Mouse (Mus musculus) limb, embryonic 12.5 days (tissue): ENCODE data around the gene Ogg1. TPM values are rescaled to one million over a fixed set of nuclear protein-coding genes. Genes with fewer than 3 reads are reported as not detected.

Experiments
- ATAC-seq: fragments of 200-750 bp; cut with Nextera tagmentation; 2 replicates; pipeline ENCODE4 v1.8.0; 2017; ENCODE audit warnings: low read depth, moderate TSS enrichment; ENCODE audit not compliant: insufficient number of reproducible peaks, insufficient read depth, low FRiP score, low TSS enrichment
- H3K27ac ChIP-seq: fragments of 300-500 bp; sonication (generic); 2 replicates; pipeline ENCODE4 v1.5.1; 2016; ENCODE audit warnings: mild to moderate bottlenecking, moderate library complexity
- H3K27me3 ChIP-seq: fragments of 300-500 bp; sonication (generic); 2 replicates; pipeline ENCODE4 v1.6.1; 2016; ENCODE audit warnings: mild to moderate bottlenecking, moderate library complexity
- H3K36me3 ChIP-seq: fragments of 300-500 bp; sonication (generic); 2 replicates; pipeline ENCODE4 v1.6.1; 2016; ENCODE audit warnings: mild to moderate bottlenecking, moderate library complexity
- H3K4me1 ChIP-seq: fragments of 300-500 bp; sonication (generic); replicated peaks from 2 replicates; pipeline ENCODE4 v1.6.1; 2016
- H3K4me2 ChIP-seq: fragments of 300-500 bp; sonication (generic); 2 replicates; pipeline ENCODE4 v1.6.1; 2016; ENCODE audit warnings: mild to moderate bottlenecking, moderate library complexity
- H3K4me3 ChIP-seq: fragments of 300-500 bp; sonication (generic); replicated peaks from 2 replicates; pipeline ENCODE4 v1.5.1; 2016; ENCODE audit warnings: mild to moderate bottlenecking
- H3K9ac ChIP-seq: fragments of 300-500 bp; sonication (generic); replicated peaks from 2 replicates; pipeline ENCODE4 v1.6.1; 2016; ENCODE audit warnings: mild to moderate bottlenecking, moderate library complexity
- H3K9me3 ChIP-seq: fragments of 300-500 bp; sonication (generic); 2 replicates; pipeline ENCODE4 v1.6.1; 2016; ENCODE audit warnings: mild to moderate bottlenecking, moderate library complexity
- WGBS: fragments of 180-500 bp; shearing (Covaris S2); methylation state at CpG from one replicate; pipeline ENCODE4 v1.1.7; 2016; 5-methylcytosine and 5-hydroxymethylcytosine counted together
- polyA plus RNA-seq: library from polyadenylated mRNA; unstranded; fragments of >200 nt; fragmentation: Nextera tagmentation; extraction: Ambion mirVana; gene quantifications from 2 replicates; pipeline ENCODE4 v1.2.1, GENCODE M21; 2016

The Ogg1 gene
- 16.5 and 17.7 TPM in 2 replicates for polyA plus RNA-seq

DNA sequence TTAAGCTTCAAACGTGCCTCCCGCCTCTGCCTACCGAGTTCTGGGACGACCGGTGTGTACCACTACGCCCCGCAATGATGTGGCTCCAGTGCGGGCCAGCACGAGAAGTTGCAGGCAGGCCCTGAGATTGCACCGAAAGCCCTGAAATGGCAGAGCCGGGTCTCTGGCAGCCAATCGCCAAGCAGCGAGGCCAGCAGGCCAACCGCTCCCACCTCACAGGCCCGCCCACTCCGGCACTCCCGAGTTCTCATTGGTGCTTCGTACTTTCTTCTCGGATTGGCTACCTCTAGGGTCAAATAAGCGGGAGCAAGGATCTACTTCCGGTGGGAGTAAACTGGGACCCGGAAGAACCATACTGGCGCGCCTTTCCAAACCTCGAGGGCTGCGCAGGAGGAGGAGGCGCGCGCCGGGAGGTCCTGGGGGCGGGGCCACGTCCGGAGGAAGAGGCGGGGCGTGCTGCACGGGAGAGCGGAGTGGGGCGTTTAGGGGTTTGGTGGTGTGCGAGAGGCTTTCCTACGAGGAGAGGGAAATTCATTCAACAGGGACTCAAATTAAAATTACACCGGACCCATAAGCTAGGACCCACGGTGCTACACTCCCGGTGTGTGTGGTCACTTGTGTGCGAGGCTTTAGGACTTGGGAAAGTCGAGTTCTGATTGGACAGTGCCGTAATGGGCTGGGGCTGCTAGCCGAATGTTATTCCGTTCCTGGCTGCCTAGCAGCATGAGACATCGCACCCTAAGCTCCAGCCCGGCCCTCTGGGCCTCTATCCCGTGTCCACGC, at the start of gene Ogg1:
Ogg1 (plus strand) TSS at position 440 of the 783 bp plus-strand sequence.
- under 1% methylated on average over 52 of the region's 52 CpGs for WGBS
- ATAC-seq = peak; percentile 99
- peak within 1 kb of the TSS; percentile 90 for H3K4me2 ChIP-seq

DNA sequence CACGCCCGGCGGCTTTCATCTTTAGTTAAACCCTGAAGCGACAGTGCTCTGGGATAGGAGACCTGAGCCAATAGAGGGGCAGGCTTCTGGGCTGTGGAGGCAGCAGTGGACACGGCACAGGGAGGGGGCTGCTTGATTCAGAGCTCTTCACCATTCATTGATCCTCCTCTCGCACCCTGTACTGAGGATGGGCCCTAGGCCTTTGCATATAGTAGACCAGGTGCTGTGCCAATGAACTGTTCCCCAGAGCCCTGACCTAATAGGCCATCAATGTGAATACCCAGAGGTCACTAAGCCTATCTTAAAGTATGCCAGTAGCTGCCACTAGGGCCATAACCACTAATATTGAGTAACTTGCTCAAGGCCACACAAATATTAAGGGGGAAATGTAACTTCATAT, 45.1 kb upstream of the Ogg1 start:
- H3K9ac ChIP-seq = no peak overlapping the region
- peaks cover 34% of the 10 kb centered on the region for H3K36me3 ChIP-seq
- H3K4me1 ChIP-seq = peaks cover 11% of the 10 kb centered on the region
- H3K27ac ChIP-seq = no peak overlapping the region
- H3K9me3 ChIP-seq = no peaks in the 10 kb centered on the region
- 62% methylated on average over 6 of the region's 6 CpGs for WGBS
- 0 out of 2 replicates have a peak, but pooled peaks have one; percentile 18 for ATAC-seq
- peaks cover 51% of the 10 kb centered on the region for H3K27me3 ChIP-seq
- H3K4me2 ChIP-seq = no peak overlapping the region
- no peak overlapping the region for H3K4me3 ChIP-seq

More for the DNA sequence above, at the start of gene Ogg1:
- peaks cover 61% of the 10 kb centered on the region for H3K36me3 ChIP-seq
- no peaks in the 10 kb centered on the region for H3K9me3 ChIP-seq
- peak within 1 kb of the TSS; percentile 64 for H3K4me3 ChIP-seq
- H3K4me1 ChIP-seq = 0 out of 2 replicates have a peak, but pooled peaks cover 7% of the 10 kb centered on the region
- peak within 1 kb of the TSS; percentile 93 for H3K27ac ChIP-seq
- peak within 1 kb of the TSS; percentile 68 for H3K9ac ChIP-seq
- no peaks in the 10 kb centered on the region for H3K27me3 ChIP-seq

DNA sequence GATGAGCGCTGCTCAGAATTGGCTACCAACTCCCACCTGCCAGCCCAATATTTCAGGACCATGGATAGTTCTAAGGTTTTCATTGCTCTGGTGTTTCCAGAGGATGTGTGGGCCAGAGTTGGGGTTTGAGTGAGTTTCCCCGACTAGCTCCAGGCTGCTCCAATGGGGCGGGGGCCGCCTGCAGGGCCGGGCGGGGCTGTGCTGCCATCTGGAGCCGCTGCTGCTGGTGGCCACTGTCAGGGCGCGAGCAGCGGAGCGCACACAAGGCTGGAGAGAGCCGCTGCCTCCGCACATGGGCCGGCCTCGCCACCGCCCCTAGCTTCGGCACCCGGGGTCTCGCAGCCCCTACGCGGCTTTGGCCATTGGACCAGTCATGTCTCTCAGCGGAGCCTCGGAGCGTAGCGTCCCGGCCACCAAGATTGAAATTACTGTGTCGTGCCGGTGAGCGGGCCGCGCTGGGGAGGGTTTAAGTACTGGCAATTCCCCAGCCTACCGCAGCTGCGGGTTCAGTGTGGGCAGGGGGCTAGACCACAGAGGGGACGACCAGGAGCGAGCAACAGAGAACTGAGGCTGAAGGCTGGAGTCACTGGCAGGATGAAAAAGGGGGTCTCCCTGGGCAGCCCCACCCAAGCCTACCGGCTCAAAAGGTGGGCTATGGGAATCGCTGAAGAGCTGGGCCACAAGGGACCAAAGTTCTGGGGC, 44.5 kb upstream of the Ogg1 start, which contains the start of gene Cpne9:
Cpne9 (plus strand) TSS at position 207 of the 702 bp plus-strand sequence.
- H3K4me2 ChIP-seq = peak within 1 kb of the TSS; percentile 48
- H3K9me3 ChIP-seq = no peaks in the 10 kb centered on the region
- no peak within 1 kb of the TSS for H3K27ac ChIP-seq
- no peak within 1 kb of the TSS for H3K9ac ChIP-seq
- WGBS = 2% methylated on average over 37 of the region's 37 CpGs
- H3K4me1 ChIP-seq = peaks cover 11% of the 10 kb centered on the region
- peak within 1 kb of the TSS; percentile 26 for H3K4me3 ChIP-seq
- H3K27me3 ChIP-seq = peaks cover 51% of the 10 kb centered on the region
- ATAC-seq = peak; percentile 79; the same call in 1 of the 2 replicates
- H3K36me3 ChIP-seq = peaks cover 28% of the 10 kb centered on the region

DNA sequence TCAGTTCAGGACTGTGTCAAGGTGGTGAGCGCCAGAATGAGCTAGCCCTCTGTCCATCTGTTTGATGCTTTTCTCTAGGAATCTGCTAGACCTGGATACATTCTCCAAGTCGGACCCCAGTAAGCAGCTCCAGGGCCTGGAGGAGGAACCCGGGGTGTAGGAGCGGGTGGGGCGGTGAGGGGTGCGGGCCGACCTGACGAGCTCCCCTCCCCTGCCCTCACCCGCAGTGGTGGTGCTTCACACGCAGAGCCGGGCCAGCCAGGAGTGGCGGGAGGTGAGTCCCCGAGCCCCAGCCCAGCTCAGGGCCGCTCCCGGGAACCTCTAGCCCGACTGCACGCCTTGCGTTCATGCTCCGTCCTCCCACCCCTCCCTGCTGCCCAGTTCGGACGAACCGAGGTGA, 43.8 kb upstream of the Ogg1 start:
- Histone ChIP-seq H3K4me2 (peak overlapping the region; percentile 6; the same call in 1 of the 2 replicates), H3K9me3 (no peaks in the 10 kb centered on the region), H3K27ac (no peak overlapping the region), H3K4me3 (no peak overlapping the region), H3K36me3 (peaks cover 21% of the 10 kb centered on the region), H3K9ac (no peak overlapping the region), H3K27me3 (peaks cover 51% of the 10 kb centered on the region), H3K4me1 (peaks cover 11% of the 10 kb centered on the region)
- 0 out of 2 replicates have a peak, but pooled peaks have one; percentile 1 for ATAC-seq
- 3% methylated on average over 22 of the region's 22 CpGs for WGBS

DNA sequence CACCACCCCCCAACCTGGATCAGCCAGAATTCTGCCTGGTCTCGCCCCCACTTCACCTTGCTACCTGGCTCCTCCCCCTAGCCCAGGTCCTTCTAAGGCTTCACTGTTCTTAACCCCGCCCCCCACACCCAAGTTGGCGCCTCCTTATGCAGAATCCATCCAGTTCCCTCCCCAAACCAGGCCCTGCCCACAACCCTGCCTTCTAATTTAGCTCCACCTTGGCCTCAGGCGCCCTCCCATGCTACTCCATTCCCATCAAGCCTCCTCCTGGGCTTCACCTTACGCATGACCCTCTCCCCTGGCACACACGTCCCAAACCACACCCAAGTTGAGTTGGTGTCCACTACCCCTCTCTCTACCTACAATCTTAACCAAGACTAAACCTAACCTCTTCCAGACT, 43.3 kb upstream of the Ogg1 start:
- H3K36me3 ChIP-seq = peaks cover 17% of the 10 kb centered on the region; the same call in 1 of the 2 replicates
- H3K9me3 ChIP-seq = no peaks in the 10 kb centered on the region
- peaks cover 11% of the 10 kb centered on the region for H3K4me1 ChIP-seq
- H3K9ac ChIP-seq = no peak overlapping the region
- peaks cover 51% of the 10 kb centered on the region for H3K27me3 ChIP-seq
- no peak overlapping the region for H3K27ac ChIP-seq
- no peak for ATAC-seq
- 2% methylated on average over 5 of the region's 6 CpGs for WGBS
- no peak overlapping the region for H3K4me3 ChIP-seq
- peak overlapping the region; percentile 6; the same call in 1 of the 2 replicates for H3K4me2 ChIP-seq

DNA sequence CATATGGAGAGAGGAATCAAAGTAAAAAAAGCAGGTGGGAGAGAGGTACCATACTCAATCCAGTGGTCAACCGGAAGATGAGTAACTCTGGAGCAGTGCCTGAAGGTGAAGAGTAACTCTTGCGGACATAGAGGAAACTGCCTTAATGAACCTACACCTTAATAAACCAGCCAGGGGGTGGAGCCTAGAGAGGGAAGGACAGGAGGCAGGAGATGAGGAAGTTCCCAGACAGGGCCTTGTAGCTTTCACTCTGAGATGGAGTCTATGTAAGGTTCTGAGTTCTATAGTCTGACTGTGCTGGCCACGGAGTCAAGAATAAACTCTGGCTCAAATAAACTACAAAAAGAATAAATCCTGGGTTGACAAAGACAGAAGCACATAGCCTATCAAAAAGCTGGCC, 41.8 kb upstream of the Ogg1 start:
- peaks cover 4% of the 10 kb centered on the region; the same call in 1 of the 2 replicates for H3K36me3 ChIP-seq
- peaks cover 11% of the 10 kb centered on the region for H3K4me1 ChIP-seq
- peaks cover 51% of the 10 kb centered on the region for H3K27me3 ChIP-seq
- WGBS = 77% methylated on average over 3 of the region's 3 CpGs
- no peak overlapping the region for H3K4me2 ChIP-seq
- H3K9me3 ChIP-seq = no peaks in the 10 kb centered on the region
- no peak overlapping the region for H3K27ac ChIP-seq
- H3K4me3 ChIP-seq = no peak overlapping the region
- no peak for ATAC-seq
- H3K9ac ChIP-seq = no peak overlapping the region

DNA sequence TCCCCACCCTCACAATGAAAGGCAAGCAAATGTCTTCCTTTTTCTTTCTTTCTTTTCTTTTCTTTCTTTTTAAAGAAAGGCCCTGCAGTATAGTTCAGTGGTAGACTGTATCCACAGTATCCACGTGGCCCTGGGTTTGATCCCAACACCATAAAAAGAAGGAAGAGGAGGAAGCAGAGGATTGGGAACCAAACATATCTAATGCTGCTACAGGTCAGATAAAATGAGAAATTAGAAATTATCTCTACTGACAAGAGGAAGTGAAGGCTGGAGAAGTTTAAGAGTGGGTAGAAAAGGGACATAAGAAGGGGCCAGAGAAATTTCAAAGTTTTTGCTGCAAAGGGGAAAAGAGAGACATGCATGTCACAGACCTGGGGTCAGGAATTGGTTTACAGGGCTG, 40.5 kb upstream of the Ogg1 start:
- H3K4me1 ChIP-seq = peaks cover 11% of the 10 kb centered on the region
- no peak overlapping the region for H3K9ac ChIP-seq
- no peak overlapping the region for H3K4me3 ChIP-seq
- 40% methylated on average over 1 of the region's 1 CpGs for WGBS
- no peaks in the 10 kb centered on the region for H3K9me3 ChIP-seq
- H3K27ac ChIP-seq = no peak overlapping the region
- no peak for ATAC-seq
- H3K36me3 ChIP-seq = no peaks in the 10 kb centered on the region
- no peak overlapping the region for H3K4me2 ChIP-seq
- H3K27me3 ChIP-seq = peaks cover 49% of the 10 kb centered on the region

DNA sequence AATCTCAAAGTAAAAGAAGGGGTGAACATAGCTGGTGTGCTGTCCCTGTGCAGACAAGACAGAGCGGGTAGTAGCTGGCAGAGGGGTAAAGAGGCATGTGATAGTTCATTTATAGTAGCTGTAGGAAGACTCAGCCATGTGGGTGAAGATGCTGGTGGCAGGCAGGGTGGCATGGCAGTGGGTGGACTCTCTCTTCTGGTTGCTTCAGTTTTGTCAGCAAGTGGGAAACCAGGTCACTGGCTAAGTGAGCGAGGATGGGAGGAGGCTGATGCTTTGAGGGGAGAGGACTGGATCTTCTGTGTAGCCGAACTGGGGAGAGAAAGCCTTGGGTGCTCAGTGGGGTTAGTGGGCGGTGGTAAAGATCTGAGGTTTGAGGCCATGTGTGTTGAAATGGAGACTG, 39.5 kb upstream of the Ogg1 start:
- H3K9me3 ChIP-seq = no peaks in the 10 kb centered on the region
- H3K4me3 ChIP-seq = no peak overlapping the region
- H3K27me3 ChIP-seq = peaks cover 39% of the 10 kb centered on the region
- H3K4me1 ChIP-seq = peaks cover 10% of the 10 kb centered on the region
- no peak overlapping the region for H3K27ac ChIP-seq
- whole genome bisulfite sequencing = 61% methylated on average over 4 of the region's 4 CpGs
- no peak for ATAC-seq
- no peak overlapping the region for H3K4me2 ChIP-seq
- H3K36me3 ChIP-seq = no peaks in the 10 kb centered on the region
- no peak overlapping the region for H3K9ac ChIP-seq

DNA sequence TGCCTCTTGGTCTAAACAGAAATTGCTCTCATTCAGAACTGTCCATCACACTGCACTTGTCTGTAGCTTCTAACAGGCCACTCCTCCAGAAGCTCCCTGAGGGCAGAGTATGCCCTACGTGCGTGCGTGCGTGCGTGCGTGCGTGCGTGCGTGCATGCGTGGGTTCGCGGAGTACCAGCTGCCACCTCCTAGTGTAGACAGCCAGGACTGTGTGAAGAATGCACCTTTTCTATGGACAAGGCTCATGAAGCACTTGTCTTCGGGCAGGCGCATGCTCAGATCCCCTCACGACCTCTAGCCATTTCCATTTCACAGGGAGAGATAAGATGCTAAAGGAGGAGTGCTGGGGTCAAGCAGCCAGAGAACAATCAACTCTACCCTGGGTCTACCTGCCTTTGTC, 37.4 kb upstream of the Ogg1 start:
- no peak overlapping the region for H3K4me2 ChIP-seq
- peaks cover 18% of the 10 kb centered on the region for H3K27me3 ChIP-seq
- 91% methylated on average over 15 of the region's 15 CpGs for WGBS
- H3K9ac ChIP-seq = no peak overlapping the region
- no peak overlapping the region for H3K4me3 ChIP-seq
- no peak for ATAC-seq
- H3K9me3 ChIP-seq = no peaks in the 10 kb centered on the region
- no peak overlapping the region for H3K27ac ChIP-seq
- H3K36me3 ChIP-seq = no peaks in the 10 kb centered on the region
- H3K4me1 ChIP-seq = no peaks in the 10 kb centered on the region

DNA sequence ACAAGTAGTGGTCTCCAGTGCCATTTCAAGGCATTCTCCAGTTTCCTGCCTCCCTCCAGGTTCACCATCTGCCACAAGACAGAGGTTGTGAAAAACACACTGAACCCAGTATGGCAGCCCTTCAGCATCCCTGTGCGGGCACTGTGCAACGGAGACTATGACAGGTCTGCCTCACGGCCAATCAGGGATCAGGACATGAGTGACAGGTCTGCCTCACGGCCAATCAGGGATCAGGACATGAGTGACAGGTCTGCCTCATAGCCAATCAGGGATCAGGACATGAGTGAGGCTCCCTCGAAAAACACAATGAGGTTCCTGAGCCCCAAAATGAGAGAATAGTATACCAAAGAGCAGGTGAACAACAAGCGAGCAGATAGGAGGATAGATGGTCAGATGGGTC, 36.4 kb upstream of the Ogg1 start:
- H3K4me2 ChIP-seq = no peak overlapping the region
- peaks cover 8% of the 10 kb centered on the region; the same call in 1 of the 2 replicates for H3K27me3 ChIP-seq
- no peaks in the 10 kb centered on the region for H3K36me3 ChIP-seq
- no peaks in the 10 kb centered on the region for H3K4me1 ChIP-seq
- ATAC-seq = no peak
- no peak overlapping the region for H3K9ac ChIP-seq
- no peak overlapping the region for H3K27ac ChIP-seq
- WGBS = 71% methylated on average over 6 of the region's 6 CpGs
- no peaks in the 10 kb centered on the region for H3K9me3 ChIP-seq
- no peak overlapping the region for H3K4me3 ChIP-seq

DNA sequence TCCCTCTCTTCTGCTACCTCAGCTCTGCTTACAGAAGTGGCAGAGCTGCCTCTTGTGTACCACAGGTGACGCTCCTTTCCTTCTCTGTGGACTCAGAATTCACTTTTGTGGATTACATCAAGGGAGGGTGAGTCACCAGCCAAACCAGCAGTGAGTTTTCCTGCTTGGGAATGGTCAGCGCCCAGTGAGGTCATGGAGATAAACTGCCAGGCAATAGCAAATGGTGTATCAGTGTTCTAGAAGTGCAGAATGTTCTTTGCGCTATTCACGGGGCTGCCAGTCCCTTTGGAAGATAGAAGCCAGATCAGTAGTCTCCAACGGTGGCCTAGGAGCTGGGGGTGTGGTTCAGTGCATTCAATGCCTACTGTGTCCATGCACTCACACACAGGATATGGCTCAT, 33.8 kb upstream of the Ogg1 start:
- no peak for ATAC-seq
- Histone ChIP-seq H3K27ac (no peak overlapping the region), H3K36me3 (no peaks in the 10 kb centered on the region), H3K4me3 (no peak overlapping the region), H3K4me1 (no peaks in the 10 kb centered on the region), H3K9ac (no peak overlapping the region), H3K9me3 (no peaks in the 10 kb centered on the region), H3K27me3 (no peaks in the 10 kb centered on the region), H3K4me2 (no peak overlapping the region)
- 71% methylated on average over 5 of the region's 5 CpGs for WGBS
